Mouse (Mus musculus): Measurements from ENCODE around the gene Gm28035.

DNA sequence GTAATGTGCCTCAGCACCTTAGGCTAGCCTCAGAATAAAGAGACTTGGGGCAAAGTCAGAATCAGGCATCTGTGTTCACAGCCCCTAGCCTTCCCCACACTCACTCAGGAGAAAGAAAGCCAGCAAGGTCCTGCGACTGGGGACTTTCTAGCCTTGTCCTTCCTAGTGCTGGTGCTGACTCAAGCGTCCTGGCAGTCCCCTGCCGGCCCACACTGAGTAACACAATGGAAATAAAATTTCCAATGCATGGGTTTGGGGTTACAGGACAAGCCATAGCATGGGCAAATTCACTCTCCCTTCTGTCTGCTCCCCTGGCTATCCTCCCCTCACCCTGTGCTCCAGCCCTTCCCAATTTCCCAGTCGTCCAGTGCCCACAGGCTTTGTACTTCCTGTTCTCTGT, 28.0 kb downstream of the Gm28035 start:
- TF ChIP-seq CTCF (IDR thresholded peaks at IDR 0.05; ENCODE audit: low read depth), result no peak
- TF ChIP-seq EP300 (IDR thresholded peaks at IDR 0.05; ENCODE audit: low read depth), result no peak

All from heart, postnatal 0 days (tissue).